Mouse (Mus musculus): Measurements from ENCODE around the gene Foxe1. TPM values are rescaled to one million over a fixed set of nuclear protein-coding genes. Genes with fewer than 3 reads are reported as not detected.
A peak's percentile ranks its signal among the peaks of the same experiment; 100 is the strongest.

Gene Foxe1
- total and polyA plus RNA-seq, 2 experiments from 2014 or later, result 0.05 TPM; not detected in 1

DNA sequence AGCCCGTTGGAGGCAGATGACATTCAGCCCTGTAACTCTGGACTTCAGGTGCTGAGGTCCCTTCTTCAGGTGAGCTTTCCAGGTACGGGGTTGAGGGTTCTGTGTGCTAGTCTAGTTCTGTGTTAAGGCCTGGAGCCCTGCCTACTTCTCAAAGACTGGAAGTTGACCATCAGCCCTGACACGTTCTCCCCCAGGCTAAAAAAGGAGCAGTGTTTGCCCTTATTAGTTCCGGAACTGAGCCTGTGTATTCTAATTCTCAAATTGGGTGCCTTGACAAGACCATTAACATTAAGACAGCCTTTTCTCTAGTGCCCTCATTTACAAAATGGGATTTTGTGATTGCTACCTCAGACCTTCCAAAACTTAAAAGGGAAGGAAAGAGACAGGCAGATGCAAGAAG, 3.7 kb downstream of the Foxe1 start:
- H3K4me2 ChIP-seq (ENCODE audit: low read depth), result no peak overlapping the region
- no peak overlapping the region for H3K9ac ChIP-seq
- H3K27ac ChIP-seq (ENCODE audit: low read depth, low read length), result no peak overlapping the region
- TF ChIP-seq CTCF (IDR thresholded peaks at IDR 0.05; ENCODE audit: low read depth), result no peak
- DNase-seq (no peak), ATAC-seq (no peak)
- H3K36me3 ChIP-seq (ENCODE audit: insufficient read depth), result no peaks in the 10 kb centered on the region
- WGBS, result 5% methylated on average over 4 of the region's 4 CpGs
- H3K9me3 ChIP-seq (ENCODE audit: low read length), result no peaks in the 10 kb centered on the region
- no peak overlapping the region for H3K4me3 ChIP-seq (ENCODE audit: low read depth, low read length)
- peaks cover 87% of the 10 kb centered on the region for H3K27me3 ChIP-seq (ENCODE audit: insufficient read depth, low read length)
- H3K4me1 ChIP-seq (ENCODE audit: insufficient read depth), result no peaks in the 10 kb centered on the region

DNA sequence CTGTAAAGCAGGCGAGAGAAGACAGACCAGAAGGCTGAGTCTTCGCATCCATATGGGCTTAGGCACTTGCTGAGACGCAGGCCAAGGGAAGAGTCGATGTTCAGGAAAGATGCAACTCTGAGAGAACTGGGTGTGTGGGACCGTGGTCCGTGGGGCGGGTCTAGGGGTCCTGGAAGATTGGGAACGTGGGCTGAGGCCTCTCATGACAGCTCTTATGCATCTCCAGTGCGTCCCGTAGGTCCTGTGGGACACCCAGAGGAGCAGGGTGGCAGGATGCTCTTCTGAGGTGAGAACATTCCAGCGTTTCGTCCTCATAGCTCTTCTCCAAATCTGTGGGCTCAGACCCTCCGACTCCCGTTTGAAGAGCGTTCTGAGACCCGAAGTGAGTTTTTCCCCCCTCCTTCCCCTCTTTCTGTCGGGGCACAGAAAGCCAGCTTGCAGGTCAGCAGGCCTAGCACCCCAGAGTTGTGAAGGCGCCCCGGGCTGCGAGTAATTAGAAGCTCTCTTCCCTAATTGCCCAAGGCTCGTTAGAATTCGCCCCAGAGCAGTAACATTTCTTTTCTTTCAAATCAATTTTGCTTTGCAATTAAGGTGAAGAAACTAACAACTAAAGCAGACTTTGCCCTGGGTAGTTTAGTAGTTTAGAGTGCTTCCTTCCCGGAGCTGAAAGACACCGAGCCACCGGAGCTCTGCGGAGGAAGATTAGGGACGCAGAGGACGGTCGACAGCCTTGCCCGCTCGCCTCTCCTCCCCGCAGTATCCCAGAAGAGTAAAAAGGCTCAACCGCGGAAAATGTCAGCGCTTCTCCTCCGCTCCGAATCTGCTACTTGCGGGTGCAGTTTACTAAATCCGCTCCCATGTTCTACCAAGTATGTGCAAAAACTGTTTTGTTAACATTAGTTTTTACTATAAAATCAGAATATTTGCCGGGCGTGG, 4.4 kb downstream of the Foxe1 start:
- H3K9me3 ChIP-seq (ENCODE audit: low read length), result no peaks in the 10 kb centered on the region
- no peak overlapping the region for H3K27ac ChIP-seq (ENCODE audit: low read depth, low read length)
- 3% methylated on average over 41 of the region's 41 CpGs for WGBS
- ATAC-seq (no peak), DNase-seq (no peak)
- H3K4me3 ChIP-seq (ENCODE audit: low read depth, low read length), result no peak overlapping the region
- H3K4me1 ChIP-seq (ENCODE audit: insufficient read depth), result no peaks in the 10 kb centered on the region
- no peak overlapping the region for H3K9ac ChIP-seq
- TF ChIP-seq CTCF (IDR thresholded peaks at IDR 0.05; ENCODE audit: low read depth), result no peak
- no peak overlapping the region for H3K4me2 ChIP-seq (ENCODE audit: low read depth)
- H3K36me3 ChIP-seq (ENCODE audit: insufficient read depth), result no peaks in the 10 kb centered on the region
- H3K27me3 ChIP-seq (ENCODE audit: insufficient read depth, low read length), result peaks cover 80% of the 10 kb centered on the region

DNA sequence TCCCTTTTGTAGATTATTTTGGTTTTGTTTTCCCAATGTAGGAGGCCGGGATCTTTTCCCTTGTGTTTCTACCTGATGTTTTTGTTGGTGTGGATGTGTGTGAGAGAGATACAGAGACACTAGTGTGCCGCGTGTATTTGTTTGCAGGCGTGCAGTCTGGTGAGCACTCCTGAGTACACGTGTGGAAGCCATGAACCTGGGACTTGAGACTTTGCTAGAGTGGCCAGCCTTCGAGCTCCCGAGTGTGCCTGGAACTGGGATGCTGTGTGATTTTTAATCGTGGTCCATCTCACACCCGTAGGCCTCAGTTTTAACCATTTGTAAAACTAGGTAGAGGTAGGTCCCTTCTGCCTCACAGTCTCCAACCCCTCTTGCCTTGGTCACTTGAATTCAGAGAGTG, 5.5 kb downstream of the Foxe1 start:
- no peak overlapping the region for H3K9ac ChIP-seq
- 26% methylated on average over 9 of the region's 9 CpGs for WGBS
- no peak for DNase-seq
- no peak overlapping the region for H3K27ac ChIP-seq (ENCODE audit: low read depth, low read length)
- no peak overlapping the region for H3K4me2 ChIP-seq (ENCODE audit: low read depth)
- H3K4me1 ChIP-seq (ENCODE audit: insufficient read depth), result no peaks in the 10 kb centered on the region
- peaks cover 77% of the 10 kb centered on the region for H3K27me3 ChIP-seq (ENCODE audit: insufficient read depth, low read length)
- no peak for ATAC-seq
- H3K36me3 ChIP-seq (ENCODE audit: insufficient read depth), result no peaks in the 10 kb centered on the region
- no peak overlapping the region for H3K4me3 ChIP-seq (ENCODE audit: low read depth, low read length)
- no peaks in the 10 kb centered on the region for H3K9me3 ChIP-seq (ENCODE audit: low read length)
- no peak for TF ChIP-seq CTCF (IDR thresholded peaks at IDR 0.05; ENCODE audit: low read depth)

DNA sequence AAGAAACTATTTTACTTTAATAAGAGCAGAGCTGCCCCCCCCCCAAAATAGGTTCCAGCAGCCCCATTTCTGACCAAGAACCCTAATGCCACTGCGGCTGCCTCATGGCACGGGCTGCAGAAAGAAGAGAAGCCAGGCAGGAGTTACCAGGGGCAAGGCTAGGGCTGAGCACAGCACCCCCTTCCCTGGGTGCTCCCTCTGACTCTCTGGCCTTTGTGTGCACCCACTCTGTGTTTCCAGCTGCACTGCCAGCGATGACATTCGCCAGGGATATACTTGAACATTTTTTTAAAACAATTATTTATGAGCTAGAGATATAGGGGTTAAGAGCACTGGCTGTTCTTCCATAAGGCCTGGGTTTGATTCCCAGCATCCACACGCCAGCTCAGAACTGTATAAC, 6.1 kb downstream of the Foxe1 start:
- no peak overlapping the region for H3K4me3 ChIP-seq (ENCODE audit: low read depth, low read length)
- DNase-seq (no peak), ATAC-seq (no peak)
- WGBS, result 47% methylated on average over 5 of the region's 5 CpGs
- H3K27me3 ChIP-seq (ENCODE audit: insufficient read depth, low read length), result peaks cover 71% of the 10 kb centered on the region
- H3K4me1 ChIP-seq (ENCODE audit: insufficient read depth), result no peaks in the 10 kb centered on the region
- no peak overlapping the region for H3K27ac ChIP-seq (ENCODE audit: low read depth, low read length)
- H3K9ac ChIP-seq, result no peak overlapping the region
- no peak for TF ChIP-seq CTCF (IDR thresholded peaks at IDR 0.05; ENCODE audit: low read depth)
- no peaks in the 10 kb centered on the region for H3K36me3 ChIP-seq (ENCODE audit: insufficient read depth)
- no peaks in the 10 kb centered on the region for H3K9me3 ChIP-seq (ENCODE audit: low read length)
- H3K4me2 ChIP-seq (ENCODE audit: low read depth), result no peak overlapping the region

DNA sequence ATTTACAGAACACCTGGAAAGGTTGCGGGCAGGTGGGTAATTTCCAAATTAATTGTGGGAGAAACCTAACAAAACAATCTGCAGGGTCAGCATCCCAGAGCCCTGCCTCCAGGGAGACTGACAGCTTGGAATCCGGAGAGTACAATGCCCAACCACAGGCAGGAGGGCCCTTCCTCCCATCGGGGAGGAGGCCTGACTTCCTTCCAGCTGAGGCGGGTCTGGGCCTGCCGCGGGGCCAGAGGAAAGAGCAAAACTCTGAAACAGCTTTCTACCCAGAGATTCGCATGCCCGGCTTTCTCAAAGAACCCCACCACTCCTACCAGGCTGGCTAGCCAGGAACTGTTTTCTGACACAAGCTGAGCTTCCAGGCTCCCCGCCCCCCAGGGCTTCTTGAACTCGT, 9.6 kb downstream of the Foxe1 start:
- no peaks in the 10 kb centered on the region for H3K4me1 ChIP-seq (ENCODE audit: insufficient read depth)
- WGBS, result 11% methylated on average over 10 of the region's 10 CpGs
- peaks cover 39% of the 10 kb centered on the region for H3K27me3 ChIP-seq (ENCODE audit: insufficient read depth, low read length)
- no peak overlapping the region for H3K9ac ChIP-seq
- H3K4me2 ChIP-seq (ENCODE audit: low read depth), result no peak overlapping the region
- TF ChIP-seq CTCF (IDR thresholded peaks at IDR 0.05; ENCODE audit: low read depth), result no peak
- H3K9me3 ChIP-seq (ENCODE audit: low read length), result no peaks in the 10 kb centered on the region
- ATAC-seq, result no peak
- no peaks in the 10 kb centered on the region for H3K36me3 ChIP-seq (ENCODE audit: insufficient read depth)
- DNase-seq, result no peak
- no peak overlapping the region for H3K27ac ChIP-seq (ENCODE audit: low read depth, low read length)
- no peak overlapping the region for H3K4me3 ChIP-seq (ENCODE audit: low read depth, low read length)

DNA sequence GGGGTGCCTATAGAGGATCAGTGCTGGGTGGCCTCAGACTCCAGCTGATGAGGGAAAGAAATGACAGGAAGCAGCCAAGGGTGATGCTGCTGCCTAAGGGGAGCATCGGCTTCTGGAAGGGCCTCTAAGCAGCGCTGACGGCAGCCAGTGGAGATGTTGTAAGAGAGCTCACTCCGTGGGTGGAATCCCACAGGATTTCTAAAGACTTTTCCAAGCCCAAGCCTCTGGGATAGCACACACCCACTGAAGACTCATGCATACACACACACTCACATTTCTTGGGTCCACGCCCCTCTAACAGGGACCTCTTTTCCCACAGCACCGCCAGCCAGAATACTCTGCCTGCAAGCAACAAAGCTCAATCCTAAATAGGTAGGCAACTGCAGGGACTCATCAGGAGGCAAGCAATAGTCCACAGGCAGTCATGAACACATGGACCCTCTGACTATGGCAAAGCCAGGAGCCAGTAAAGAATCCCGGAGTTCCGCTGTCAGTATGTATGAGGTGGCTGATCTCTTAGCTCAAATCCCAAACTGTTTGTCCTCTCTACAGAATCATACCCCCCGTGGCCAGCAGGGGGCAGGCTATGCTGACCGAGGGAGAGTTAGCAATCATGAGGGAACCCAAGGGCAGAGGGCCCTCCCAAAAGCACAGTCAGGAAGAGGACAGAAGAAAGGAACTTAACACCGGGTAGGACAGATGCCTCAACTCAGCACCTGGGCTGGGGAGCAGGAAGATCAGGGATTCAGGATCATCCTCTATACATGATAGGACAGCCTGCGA, 13.1 kb downstream of the Foxe1 start:
- Histone ChIP-seq H3K4me1 (ENCODE audit: insufficient read depth) (no peaks in the 10 kb centered on the region), H3K4me2 (ENCODE audit: low read depth) (no peak overlapping the region)
- WGBS, result 51% methylated on average over 12 of the region's 12 CpGs

More for the DNA sequence above, 13.1 kb downstream of the Foxe1 start:
- Histone ChIP-seq H3K27me3 (ENCODE audit: insufficient read depth, low read length) (peaks cover 10% of the 10 kb centered on the region), H3K4me3 (ENCODE audit: low read depth, low read length) (no peak overlapping the region), H3K27ac (ENCODE audit: low read depth, low read length) (no peak overlapping the region), H3K9me3 (ENCODE audit: low read length) (no peaks in the 10 kb centered on the region), H3K9ac (no peak overlapping the region), H3K36me3 (ENCODE audit: insufficient read depth) (no peaks in the 10 kb centered on the region)
- TF ChIP-seq CTCF (IDR thresholded peaks at IDR 0.05; ENCODE audit: low read depth), result peak; percentile 75
- DNase-seq (no peak), ATAC-seq (no peak)

Measured in forebrain, postnatal 0 days (tissue).